Mouse (Mus musculus): ENCODE results near the gene Ctxn1. TPM values are rescaled to one million over a fixed set of nuclear protein-coding genes. Genes with fewer than 3 reads are reported as not detected.
A peak's percentile ranks its signal among the peaks of the same experiment; 100 is the strongest.

The Ctxn1 gene
- total and polyA plus RNA-seq, 3 experiments, result 0.58 to 5.6 TPM; not detected in 1

DNA sequence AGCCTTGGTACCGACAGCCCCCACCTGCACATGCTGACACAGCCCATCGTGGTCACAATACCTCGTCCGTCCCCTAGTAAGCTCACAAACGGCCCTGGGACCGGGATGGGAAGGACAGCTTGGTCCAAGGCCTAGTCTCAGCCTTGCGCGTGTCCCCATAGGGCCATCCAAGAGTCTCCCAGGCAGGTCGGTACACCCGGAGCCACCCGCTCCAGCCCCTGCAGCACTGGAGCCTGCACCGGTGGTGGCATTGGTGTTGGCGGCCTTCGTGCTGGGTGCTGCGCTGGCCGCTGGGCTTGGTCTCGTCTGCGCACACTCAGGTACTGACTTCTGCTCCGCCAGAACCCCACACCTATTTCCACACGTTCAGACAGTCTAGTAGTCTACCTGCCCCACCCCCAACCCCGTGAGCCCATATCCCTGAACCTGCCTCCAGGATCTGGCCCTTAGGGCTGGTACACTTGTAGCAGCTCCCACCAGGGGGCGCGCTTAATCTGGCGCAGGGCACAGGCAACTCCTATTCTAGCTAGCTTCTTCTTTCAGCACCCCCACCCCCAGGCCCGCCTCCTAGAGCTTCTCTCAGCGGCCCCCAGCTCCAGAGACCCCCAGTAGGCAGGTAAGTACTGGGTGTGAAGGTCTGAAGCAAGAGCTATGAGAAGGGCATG is 8.6 kb downstream of the Ctxn1 start (continued):
- TF ChIP-seq ZNF384 (IDR thresholded peaks at IDR 0.05; ENCODE audit: low read depth, low read length) (no peak), GABPA (IDR thresholded peaks at IDR 0.05; ENCODE audit: low read depth, low read length) (no peak), E2F4 (IDR thresholded peaks at IDR 0.05; ENCODE audit: borderline replicate concordance, low read depth, low read length) (no peak), MXI1 (IDR thresholded peaks at IDR 0.05; ENCODE audit: low read depth, low read length) (no peak; the same call in 1 of the 2 replicates), USF1 (IDR thresholded peaks at IDR 0.05; ENCODE audit: low read depth, low read length) (no peak), UBTF (IDR thresholded peaks at IDR 0.05; ENCODE audit: borderline replicate concordance, insufficient read depth, low read depth, low read length) (no peak), TBP (IDR thresholded peaks at IDR 0.05; ENCODE audit: low read depth, low read length) (no peak), CTCF (IDR thresholded peaks at IDR 0.05 in 2 of 3, conservative IDR thresholded peaks at IDR 0.05 in 1 of 3; ENCODE audit: control insufficient read depth in 1 of 3, insufficient read depth in 1 of 3, low read depth in 2 of 3, low read length in 3 of 3, poor library complexity in 1 of 3, severe bottlenecking in 1 of 3) (peak; percentile 70 to 95 (median 89)), RAD21 (IDR thresholded peaks at IDR 0.05; ENCODE audit: low read depth, low read length) (peak; percentile 67), SMC3 (IDR thresholded peaks at IDR 0.05; ENCODE audit: low read depth, low read length) (peak; percentile 91), ELF1 (IDR thresholded peaks at IDR 0.05; ENCODE audit: low read depth, low read length) (no peak), NELFE (IDR thresholded peaks at IDR 0.05; ENCODE audit: low read depth, low read length) (no peak), ETS1 (IDR thresholded peaks at IDR 0.05; ENCODE audit: low read depth, low read length) (no peak), POLR2AphosphoS2 (IDR thresholded peaks at IDR 0.05; ENCODE audit: low read length) (no peak; the same call in 1 of the 2 replicates), ZKSCAN1 (IDR thresholded peaks at IDR 0.05; ENCODE audit: low read depth, low read length) (no peak), JUND (IDR thresholded peaks at IDR 0.05; ENCODE audit: low read depth, low read length) (no peak), POLR2A (IDR thresholded peaks at IDR 0.05; ENCODE audit: control insufficient read depth in 1 of 2, insufficient read depth in 1 of 2, low read depth in 1 of 2, low read length in 2 of 2, poor library complexity in 1 of 2) (no peak), MYC (IDR thresholded peaks at IDR 0.05; ENCODE audit: low read depth, low read length) (no peak), USF2 (IDR thresholded peaks at IDR 0.05; ENCODE audit: borderline replicate concordance in 1 of 2, insufficient read depth in 1 of 2, low read depth in 1 of 2, low read length in 2 of 2) (no peak), GATA1 (IDR thresholded peaks at IDR 0.05; ENCODE audit: low read depth, low read length) (no peak)

DNA sequence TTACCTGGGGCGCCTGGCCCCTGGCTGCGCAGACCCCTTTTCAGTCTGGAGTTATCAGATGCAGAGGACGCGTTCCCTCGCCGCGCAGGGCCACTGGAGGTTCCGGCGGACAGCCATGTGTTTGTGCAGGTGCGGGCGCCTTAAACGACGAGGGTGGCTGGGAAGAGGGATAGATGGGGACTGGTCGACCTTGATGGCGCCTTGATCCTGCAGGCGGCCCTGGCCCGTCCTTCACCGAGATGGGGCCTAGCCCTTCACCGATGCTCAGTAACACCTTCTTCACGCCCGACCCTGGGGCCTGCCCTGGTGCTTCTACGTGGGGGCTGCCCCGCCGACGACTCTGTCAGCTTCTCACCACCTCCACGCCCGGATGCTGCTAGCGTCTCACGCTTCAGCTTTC is 9.9 kb downstream of the Ctxn1 start:
- no peak for DNase-seq (ENCODE audit: low read depth, low spot score)
- Histone ChIP-seq H3K9ac (ENCODE audit: control insufficient read depth, low read depth, low read length, poor library complexity, severe bottlenecking) (no peak overlapping the region), H3K4me1 (ENCODE audit: control insufficient read depth in 1 of 2, insufficient read depth in 2 of 2, low read length in 2 of 2) (peaks cover 0 to 15% of the 10 kb centered on the region in 2 experiments; a peak in 2 of 4 replicates), H3K9me3 (replicated peaks; ENCODE audit: insufficient read depth, low read length) (no peaks in the 10 kb centered on the region), H3K4me3 (ENCODE audit: control insufficient read depth in 1 of 2, insufficient read depth in 1 of 2, low read depth in 2 of 2, low read length in 2 of 2) (no peak overlapping the region), H3K27ac (ENCODE audit: control insufficient read depth, low read depth, low read length) (no peak overlapping the region), H3K36me3 (ENCODE audit: control insufficient read depth in 1 of 2, insufficient read depth in 2 of 2, low read length in 2 of 2) (peaks cover 1 to 6% of the 10 kb centered on the region in 2 experiments; a peak in 3 of 4 replicates), H3K27me3 (ENCODE audit: control insufficient read depth in 1 of 2, insufficient read depth in 2 of 2, low read length in 2 of 2) (no peaks in the 10 kb centered on the region), H3K79me2 (ENCODE audit: control insufficient read depth, insufficient read depth, low read length, poor library complexity) (peaks cover 1% of the 10 kb centered on the region)
- TF ChIP-seq HCFC1 (IDR thresholded peaks at IDR 0.05; ENCODE audit: low read depth, low read length) (no peak), POLR2AphosphoS2 (IDR thresholded peaks at IDR 0.05; ENCODE audit: low read length) (no peak; the same call in 1 of the 2 replicates), MYC (IDR thresholded peaks at IDR 0.05; ENCODE audit: low read depth, low read length) (no peak), USF1 (IDR thresholded peaks at IDR 0.05; ENCODE audit: low read depth, low read length) (no peak), CHD1 (IDR thresholded peaks at IDR 0.05; ENCODE audit: low read depth, low read length) (no peak), UBTF (IDR thresholded peaks at IDR 0.05; ENCODE audit: borderline replicate concordance, insufficient read depth, low read depth, low read length) (no peak), SIN3A (IDR thresholded peaks at IDR 0.05; ENCODE audit: low read length) (no peak), NRF1 (IDR thresholded peaks at IDR 0.05; ENCODE audit: insufficient read depth, low read depth, low read length, poor library complexity, severe bottlenecking) (no peak), ETS1 (IDR thresholded peaks at IDR 0.05; ENCODE audit: low read depth, low read length) (no peak), TAL1 (IDR thresholded peaks at IDR 0.05; ENCODE audit: low read length) (no peak), MYB (IDR thresholded peaks at IDR 0.05; ENCODE audit: low read depth, low read length) (no peak), KAT2A (conservative IDR thresholded peaks at IDR 0.05; ENCODE audit: low read depth, low read length) (no peak), ZKSCAN1 (IDR thresholded peaks at IDR 0.05; ENCODE audit: low read depth, low read length) (no peak), MEF2A (IDR thresholded peaks at IDR 0.05; ENCODE audit: extremely low read depth, insufficient replicate concordance, low read depth, low read length, poor library complexity, severe bottlenecking) (no peak), NELFE (IDR thresholded peaks at IDR 0.05; ENCODE audit: low read depth, low read length) (no peak), GABPA (IDR thresholded peaks at IDR 0.05; ENCODE audit: low read depth, low read length) (no peak), ZMIZ1 (IDR thresholded peaks at IDR 0.05; ENCODE audit: low read depth, low read length) (no peak), TBP (IDR thresholded peaks at IDR 0.05; ENCODE audit: low read depth, low read length) (no peak), USF2 (IDR thresholded peaks at IDR 0.05; ENCODE audit: borderline replicate concordance in 1 of 2, insufficient read depth in 1 of 2, low read depth in 1 of 2, low read length in 2 of 2) (no peak)

All from MEL (cell line).